Mouse (Mus musculus) adrenal gland, adult 8-10 months (tissue): ENCODE data around the gene Relb. TPM values are rescaled to one million over a fixed set of nuclear protein-coding genes. Genes with fewer than 3 reads are reported as not detected.

ENCODE experiments used
- DNase-seq: peaks from one replicate; pipeline ENCODE4 v3.0.0; 2022
- total RNA-seq, 4 experiments: library from RNA; stranded (reverse); gene quantifications; 2 replicates each; pipeline ENCODE4 v1.2.4; 2022

Gene Relb
- 10 to 100 TPM; 31.6 to 50.7 (median 42.6) TPM for total RNA-seq

DNA sequence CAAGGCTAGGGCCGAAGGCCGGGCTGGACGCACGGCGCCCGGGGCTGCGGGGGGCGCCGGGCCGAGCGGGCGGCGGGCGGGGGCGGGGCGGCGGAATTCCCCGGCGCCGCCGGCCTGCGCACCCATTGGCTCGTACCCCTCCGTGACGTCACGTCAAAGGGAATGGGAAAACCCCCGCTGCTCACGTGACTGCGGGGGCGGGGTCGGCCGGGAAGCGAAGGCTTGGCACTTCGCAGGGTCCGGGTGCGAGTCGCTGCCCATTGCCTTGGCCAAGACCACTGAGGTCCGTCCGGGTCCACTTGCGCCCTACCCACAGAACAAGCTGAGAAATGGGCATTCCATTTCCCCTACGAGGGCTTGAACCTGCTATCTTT is at the start of gene Relb:
Gene Relb, minus strand, starts transcription at position 78 of the 374 bp plus-strand sequence.
- peak; percentile 90 for DNase-seq

DNA sequence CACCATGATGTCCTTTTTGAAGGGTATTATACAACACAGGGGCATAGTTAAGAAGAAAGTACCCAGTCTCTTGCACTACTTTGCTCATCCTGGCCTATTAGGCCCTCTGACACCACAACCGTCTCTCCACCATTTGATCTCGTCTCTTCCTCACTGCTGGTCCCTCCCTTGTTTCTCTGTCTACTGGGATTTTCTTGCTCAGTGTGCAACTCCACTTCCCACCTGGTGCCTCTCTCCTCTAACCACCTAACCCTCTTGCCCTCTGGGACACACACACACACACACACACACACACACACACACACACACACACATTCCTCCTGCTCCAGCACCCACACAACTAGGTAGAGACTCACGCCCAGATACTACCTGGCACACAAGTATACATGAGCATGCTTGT is 49.7 kb upstream of the Relb start:
- DNase-seq: no peak

DNA sequence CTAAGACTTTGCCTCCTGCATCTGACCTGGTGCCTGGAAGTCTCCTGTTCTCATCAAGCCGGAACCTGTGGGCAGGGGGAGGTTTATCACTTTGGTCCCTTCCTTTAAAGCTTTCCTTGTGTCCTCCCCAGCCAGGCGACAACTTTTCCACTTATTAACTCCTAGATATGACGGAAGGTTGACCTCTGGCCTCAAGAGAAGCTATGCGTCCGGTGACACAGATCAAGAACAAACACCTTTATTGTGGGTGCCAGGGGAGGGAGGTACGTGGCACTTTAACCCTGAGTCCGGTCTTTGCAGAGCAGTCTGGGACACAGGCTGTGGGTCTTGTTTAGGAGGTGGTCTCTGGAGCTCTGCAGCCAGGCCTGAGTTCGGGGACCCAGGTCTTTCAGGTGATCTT is 48.6 kb upstream of the Relb start, which contains the start of gene Apoc2:
Gene Apoc2, minus strand, starts transcription at position 70 of the 400 bp plus-strand sequence.
- no peak for DNase-seq

DNA sequence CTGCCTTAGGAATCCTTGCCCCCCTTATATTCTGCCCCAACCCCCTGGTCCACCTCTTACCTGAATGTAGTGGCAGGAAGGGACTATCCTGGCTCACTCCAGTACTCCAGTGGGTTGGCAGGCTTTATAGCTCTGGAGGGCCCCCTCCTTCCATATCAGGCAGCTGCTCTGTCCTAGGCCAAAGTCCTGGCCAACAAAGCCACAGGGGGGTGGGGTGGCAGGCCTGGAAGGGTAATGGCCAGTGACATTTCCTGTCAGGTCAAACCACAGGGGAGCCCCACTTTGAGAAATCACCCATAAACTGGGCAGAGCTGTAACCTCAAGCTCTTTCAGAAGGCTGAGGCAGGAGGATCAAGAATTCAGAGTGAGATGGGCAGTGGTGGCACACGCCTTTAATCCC is 47.4 kb upstream of the Relb start:
- no peak for DNase-seq

DNA sequence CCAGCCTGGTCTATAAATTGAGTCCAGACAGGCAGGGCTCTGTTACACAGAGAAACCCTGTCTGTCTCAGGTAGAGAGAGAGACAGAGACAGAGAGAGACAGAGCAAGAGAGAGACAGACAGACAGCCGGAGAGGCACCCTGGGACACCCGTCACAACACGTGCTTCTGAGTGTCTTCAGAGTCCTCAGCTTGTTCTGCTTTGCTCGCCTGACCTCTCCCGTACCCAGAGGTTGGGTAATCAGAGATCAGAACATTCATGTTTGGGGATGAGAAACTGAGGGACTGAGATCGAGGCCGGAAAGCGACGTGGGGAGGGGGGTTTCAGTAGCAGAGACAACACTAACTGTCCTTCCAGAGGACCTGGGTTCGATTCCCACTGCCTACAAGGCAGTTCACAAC is 46.6 kb upstream of the Relb start:
- no peak for DNase-seq

DNA sequence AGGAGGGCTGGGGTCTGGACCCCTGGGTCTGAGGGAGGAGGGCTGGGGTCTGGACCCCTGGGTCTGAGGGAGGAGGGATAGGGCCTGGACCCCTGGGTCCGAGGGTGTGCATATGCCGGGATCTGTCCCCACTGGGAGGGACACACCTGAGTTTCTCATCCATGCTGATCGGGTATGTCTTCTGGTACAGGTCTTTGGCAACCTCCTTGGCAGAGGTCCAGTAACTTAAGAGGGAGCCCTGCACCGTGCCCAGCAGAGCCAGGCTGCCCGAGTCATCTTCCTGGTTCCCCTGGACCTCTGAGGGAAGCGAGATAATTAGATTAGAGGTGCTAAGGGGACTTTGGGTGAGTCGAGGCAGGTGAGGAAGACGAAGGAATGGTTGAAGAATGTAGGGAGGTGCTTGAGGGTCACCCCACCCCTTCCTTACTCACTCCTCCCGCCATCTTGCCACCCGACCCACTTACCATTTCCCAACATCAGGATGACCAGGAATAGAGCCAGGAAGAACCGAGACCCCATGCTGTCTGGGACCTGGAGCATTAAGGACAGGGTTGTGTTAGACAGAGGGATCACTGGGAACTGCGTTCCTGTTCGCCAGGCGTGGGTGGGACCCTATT is 44.0 kb upstream of the Relb start:
- DNase-seq: no peak

DNA sequence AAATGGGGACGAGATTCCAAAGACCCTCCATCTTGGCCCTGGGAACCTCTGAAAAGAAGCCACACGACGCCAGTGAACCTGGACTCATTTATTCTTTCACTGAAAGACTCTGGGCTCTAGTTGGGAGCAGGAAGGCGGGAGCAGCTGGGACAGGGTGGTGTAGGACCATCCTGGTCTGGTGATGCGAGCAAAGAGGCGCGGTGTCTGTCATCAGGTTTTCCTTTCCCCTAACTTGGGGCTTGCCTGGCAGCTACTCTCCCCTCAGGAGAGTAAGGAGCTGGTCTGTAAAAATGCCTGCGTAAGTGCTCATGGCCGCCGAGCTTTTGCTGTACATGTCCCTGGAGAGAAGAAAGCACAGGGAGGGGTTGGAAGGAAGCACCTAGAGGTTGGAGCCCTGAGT is 42.3 kb upstream of the Relb start:
- DNase-seq: no peak

DNA sequence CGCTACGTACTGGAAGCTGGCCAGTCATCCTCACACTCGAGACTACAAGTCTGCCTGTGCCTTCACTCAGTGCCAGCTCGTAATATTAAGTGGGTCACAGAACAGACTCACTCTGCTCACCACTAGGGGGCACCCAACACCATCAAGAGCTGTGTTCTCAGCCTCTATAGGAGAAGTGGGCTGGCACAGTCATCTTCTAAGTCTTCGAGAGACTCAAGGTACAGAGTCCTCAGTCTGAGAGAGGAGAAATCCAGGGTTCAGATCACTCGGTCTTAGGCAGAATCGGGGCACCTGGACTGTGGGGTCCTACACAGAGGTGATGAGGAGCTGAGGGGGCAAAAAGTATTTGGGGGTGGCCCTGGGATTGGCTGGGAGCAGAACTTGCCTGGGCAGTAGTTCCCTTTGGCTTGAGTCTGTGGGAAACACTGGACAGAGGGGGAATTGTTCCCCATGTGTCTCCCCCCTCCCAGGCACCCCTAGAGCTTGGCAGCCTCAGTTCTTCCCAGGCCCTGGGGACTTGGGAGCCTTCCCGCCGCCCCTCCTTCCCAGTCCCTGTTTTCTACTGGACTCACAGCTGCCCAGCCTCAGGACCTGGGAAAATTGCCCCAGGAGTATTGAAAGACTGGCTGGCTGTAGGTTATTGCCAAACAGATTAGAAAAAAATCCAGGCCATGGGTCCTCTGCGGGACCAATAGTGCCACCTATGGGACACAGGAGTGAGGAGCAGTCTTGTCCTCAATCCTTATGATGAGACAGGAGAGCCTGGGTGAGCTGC is 39.9 kb upstream of the Relb start:
- DNase-seq: peak; percentile 88

DNA sequence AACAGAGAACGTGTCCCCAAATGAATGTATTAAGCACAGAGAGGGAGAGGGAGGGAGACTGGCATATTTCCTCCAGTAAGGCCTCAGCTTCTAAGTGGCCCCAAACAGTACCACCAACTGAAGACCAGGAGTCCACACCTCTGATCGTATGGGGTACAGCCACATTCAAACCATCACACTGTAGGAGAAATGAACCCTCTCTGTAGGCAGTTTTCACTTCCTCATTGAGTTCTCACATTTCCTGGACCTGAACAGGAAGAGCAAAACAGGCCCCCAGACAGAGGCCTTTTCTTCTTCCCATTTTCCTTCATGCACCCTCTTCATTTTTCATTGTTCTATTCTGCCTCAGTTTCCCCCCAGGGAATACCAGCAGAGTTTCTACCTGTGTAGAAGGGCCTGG is 38.2 kb upstream of the Relb start:
- DNase-seq: no peak

DNA sequence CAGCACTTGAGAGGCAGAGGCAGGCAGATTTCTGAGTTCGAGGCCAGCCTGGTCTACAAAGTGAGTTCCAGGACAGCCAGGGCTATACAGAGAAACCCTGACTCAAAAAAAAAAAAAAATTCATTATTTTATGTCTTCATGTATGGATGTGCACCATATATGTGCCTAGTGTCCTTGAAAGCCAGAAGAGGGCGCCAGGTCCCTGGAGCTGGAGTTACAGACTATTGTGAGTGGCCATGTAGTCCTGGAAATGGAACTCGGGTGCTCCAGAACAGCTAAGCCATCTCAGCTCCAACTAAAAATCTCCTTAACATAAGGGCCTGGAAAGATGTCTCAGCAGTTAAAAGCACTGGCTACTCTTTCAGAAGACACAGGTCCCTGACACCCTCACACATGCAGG is 37.5 kb upstream of the Relb start:
- no peak for DNase-seq

DNA sequence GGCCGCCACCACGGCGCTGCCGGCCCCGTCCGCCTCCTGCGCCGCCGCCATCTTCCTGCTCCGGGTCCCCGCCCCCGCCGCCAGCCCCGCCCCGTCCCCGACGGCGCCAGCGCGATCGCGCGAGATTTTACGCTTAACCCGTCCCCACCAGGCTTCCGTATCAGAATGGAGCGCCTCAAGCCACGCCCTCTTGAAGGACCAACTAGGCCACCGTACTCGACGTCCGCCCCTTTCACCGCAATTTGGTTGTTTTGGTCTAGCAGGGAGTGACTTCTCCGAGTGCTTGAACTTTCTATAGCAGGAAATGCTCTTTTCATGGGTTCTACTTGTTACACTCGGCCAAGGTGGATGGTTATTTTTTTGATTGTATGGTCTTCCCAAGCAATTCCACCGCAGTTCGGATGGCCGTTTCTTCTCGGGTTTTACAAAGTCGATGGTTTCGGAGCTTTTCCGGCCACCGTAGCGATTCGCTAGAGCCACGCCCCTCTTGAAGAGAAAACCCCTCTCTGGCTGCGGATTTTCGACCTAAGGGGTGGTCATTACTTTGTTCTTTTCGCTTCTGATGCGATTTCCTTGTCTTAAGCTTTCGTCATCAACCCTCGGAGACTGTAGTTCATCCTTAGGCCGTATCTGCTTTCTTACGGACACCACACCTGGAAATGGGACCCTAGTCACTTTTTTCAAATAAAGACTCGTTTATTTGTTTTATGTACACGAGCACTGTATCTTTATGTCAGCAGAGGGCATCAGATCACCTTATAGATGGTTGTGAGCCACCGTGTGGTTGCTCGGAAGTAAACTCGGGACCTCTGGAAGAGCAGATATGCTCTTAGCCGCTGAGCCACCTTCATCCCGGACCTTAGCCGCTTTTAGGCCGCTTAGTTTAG is 36.0 kb upstream of the Relb start, which contains the start of gene Clptm1:
Gene Clptm1, minus strand, starts transcription at position 79 of the 887 bp plus-strand sequence.
- DNase-seq: peak; percentile 96

DNA sequence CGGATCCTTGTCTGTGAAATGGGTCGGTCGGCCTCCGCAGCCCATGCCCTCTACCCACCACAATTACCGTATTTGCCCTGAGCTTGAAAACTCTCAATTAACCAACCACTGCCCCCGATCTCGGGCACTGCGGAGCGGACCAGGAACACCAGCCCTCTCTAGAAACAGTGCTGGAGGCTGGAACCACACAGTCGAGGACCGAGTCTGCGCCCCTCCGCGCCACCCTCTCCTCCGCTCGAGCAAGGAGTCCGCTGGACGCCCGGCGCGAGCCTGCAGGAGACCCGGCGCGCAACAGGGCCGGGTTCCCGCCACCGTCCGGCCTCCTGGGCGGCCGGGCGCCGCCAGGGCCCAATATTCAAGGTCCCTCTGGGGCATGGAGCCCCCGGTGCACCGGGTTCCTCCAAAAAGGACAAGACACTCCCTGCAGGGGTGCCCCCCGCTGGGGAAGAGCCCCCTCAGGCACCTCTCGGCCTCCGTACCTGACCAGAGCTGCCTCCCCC is 35.3 kb upstream of the Relb start:
- DNase-seq: no peak

DNA sequence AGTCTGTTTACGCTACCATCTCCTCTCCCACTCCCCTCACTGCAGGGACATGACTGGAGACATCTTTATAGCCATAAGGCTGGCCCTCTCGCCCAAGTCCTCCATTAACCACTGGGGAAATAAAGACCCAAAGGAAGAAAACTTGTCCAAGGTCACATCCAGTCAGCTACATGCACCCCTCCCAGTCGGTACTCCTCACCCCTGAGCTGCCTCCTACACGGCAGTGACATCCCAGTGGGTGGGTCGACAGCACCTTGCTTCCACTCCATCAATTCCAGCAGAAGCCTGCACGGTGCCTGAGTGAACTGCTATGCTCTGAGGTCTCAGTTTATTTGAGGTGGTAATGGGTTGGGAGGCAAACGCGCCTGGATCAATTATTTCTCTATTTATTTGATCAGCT is 34.7 kb upstream of the Relb start:
- no peak for DNase-seq

DNA sequence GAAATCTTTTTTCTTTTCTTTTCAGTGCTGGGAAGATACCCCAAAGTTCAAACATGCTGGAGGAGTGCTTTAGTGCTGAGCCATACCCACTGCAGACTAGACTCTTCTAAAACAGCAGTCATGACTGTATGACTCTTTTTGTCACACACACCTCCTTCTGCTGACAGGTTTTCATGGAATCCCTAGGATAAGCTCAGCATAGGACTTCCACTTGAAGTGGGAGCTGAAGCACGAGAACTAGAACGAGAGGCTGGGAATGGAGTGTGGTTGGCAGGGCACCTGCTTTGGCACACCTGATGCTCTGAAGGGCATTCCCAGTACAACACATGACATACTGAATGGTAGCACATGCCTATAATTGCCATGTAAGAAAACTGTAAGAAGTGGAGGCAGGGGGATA is 23.4 kb upstream of the Relb start:
- DNase-seq: no peak

DNA sequence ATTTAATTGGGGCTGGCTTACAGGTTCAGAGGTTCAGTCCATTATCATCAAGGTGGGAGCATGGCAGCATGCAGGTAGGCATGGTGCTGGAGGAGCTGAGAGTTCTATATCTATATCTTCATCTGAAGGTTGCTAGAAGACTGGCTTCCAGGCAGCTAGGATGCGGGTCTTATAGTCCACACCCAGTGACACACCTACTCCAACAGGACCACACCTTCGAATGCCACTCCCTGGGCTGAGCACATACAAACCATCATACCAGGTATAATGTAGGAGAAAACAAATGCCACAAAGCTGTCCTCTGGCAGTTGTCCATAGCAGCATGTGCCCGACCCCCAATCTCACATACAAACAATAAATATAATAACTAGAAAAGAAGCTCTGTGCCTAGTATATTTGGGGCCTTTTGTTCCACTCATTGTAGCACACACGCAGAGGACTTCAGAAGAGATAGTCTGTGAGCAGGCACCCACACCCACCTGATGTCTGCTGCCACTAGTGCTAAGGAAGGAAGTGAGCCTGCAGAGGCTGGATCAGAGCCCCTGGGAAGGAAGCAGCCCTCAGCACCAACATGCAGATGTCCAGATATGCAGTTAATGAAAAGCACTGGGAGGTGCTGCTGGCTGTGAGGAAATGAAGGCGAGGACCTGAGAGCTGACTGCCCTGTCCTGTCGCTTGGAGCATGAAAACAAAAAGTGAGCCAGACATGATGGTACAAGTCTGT is 22.0 kb upstream of the Relb start:
- DNase-seq: no peak

DNA sequence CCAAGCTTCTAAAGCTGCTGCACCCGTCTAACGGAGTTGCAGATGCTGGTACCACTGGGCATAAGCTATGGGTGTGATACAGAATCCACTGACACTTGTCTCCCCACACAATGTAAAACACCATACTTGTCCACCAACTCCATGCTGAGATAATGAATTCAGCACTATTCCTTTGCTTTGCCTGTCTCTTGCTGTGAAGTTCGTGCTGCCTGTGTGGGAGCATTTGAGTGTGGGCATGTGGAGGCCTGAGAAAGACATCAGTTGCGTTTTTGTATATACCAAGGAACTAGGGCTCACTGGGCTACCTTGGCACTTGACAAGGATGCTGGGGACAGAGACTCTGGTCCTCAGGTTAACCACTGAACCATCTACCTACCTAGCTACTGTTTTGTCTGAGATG is 12.0 kb upstream of the Relb start:
- DNase-seq: no peak

DNA sequence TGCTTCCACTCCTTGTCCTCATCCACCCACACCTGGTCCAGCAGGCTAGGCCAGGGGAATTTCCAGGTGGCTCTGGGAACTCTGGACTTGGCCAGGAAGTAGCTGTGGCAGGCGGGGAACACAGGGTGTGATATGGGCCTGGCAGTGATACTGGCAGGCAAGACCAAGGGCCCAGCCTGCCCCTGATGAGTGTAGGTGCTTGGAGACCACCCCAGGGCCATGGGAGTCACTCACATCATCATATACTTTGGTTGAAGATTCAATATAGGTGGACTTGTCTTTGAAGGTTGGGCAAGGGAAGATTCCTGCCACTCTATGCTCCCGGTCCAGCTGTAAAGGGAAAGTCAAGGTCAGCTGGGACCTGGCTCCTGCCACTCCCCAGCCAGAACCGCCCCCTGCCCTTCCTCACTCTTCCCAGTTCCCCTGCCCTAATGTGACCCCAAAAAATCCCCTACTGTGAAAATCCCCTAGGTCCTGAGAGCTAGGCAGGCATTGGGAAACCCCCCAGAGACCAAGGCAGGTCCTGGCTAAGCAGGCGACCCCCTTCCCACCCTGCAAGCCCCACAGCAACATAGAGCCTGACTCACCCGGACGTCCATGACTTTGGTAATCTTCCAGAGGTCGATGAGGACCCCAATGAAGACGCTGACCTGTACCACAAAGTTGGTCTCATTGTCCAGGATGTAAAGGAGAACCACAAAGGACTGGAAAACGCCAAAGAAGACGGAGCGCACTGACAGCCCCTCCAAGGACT is 6.0 kb upstream of the Relb start:
- no peak for DNase-seq

DNA sequence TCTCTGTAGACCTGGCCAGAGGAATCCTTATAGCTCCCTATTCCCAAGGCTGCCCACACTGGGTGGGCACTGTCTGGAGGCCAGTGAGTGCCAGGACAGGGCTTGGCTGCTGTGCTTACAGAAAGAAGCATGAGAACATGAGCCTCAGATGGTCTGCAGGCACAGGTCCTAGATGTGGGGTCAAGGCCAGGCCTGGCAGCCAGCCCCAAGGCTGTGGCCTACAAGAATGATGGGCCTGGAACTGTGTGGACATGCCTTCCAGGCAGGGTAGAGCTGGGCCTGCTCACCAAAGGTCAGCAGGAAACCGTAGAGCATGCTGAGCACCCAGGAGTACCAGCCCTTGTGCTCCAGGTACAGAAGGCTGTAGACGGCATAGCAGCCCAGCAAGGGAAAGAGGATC is 5.4 kb upstream of the Relb start:
- DNase-seq: peak; percentile 90

DNA sequence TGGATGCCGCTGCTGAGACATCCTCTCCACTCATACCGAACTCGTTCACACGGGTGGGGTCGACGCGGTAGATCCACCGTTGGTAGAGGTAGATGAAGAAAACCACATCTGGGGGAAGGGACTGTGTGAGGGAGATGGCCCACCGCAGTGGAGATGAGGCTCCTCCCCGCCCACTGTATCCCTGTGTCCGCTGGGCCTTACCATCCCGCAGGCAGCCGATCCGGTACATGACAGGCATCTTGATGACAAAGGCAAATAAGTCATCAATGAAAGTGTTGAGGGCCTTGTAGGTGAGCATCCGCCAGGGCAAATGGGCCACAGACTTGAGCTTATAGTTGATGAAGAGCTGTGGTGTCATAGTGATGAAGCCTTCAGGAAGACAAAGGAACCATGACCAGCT is 4.6 kb upstream of the Relb start:
- DNase-seq: no peak

DNA sequence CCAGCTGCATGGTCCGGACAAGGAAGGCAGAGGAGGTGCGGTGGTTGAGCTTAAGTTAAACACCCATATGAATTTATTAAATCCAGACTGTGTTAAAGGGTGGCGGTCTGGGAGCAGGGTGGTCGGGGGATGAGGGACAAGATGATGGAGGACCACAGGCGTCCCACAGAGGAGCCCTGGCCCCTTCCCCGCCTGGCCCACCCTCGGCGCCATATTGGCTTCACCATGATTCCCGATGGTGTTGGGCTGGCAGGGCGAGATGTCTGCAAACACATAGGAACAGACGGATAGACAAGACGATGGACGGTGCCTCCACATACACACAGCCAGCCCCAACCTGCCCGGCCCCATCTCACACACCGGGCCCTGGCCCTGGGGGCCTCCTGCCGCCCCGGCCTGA is 4.0 kb upstream of the Relb start:
- no peak for DNase-seq

DNA sequence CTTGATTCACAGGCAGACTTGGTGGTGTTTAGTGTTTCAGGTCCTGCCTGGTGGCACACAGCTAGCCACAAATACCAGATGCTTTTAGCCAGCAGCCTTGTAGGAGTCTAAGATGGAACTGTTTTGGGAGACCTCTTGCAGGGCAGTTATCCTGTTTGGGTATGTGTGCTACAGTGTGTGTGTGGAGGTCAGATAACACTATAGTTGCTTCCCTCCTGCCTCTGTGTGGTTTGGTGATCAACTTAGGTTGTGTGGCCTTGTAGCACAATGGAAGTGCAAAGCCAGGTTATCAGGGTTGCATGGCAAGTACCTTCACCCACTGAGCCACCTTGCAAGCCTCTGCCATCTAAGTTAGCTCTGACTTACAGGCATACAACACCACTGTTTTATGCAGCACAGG is 3.5 kb upstream of the Relb start:
- DNase-seq: no peak

DNA sequence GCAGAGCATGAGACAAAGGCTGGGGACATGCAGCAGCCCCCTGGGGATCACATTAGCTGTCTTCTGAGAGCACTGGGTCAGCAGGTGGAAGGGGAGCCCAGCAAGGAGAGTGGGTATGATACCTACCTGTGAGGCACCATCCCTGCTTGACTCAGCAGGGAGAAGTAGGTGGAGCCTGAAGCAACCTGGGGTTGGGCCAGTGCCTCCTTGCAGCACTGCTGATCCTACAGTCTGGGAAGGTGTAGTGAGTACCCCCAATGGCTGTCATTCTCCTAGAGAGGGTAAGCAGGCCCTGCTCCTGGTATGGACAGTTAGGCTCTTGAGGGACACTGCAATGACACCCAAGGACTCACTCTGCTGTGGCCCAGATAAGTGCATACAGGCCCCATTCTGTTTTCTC is 3.0 kb upstream of the Relb start:
- no peak for DNase-seq
